In genomic region chr15:98746344-98746965, GRCm38 (mm10) we compare ENCODE assay signal across 34 mouse cellular contexts. TPM values are rescaled to one million over a fixed set of nuclear protein-coding genes. Genes with fewer than 3 reads are reported as not detected.
DNase-seq lines count a peak whose midpoint lies in the region; ATAC-seq and TF ChIP-seq lines count a peak whose summit lies in the region.
"Had no signal": no experiment of that assay in that cellular context is flagged by ENCODE, and none has a peak within 500 bp of the region (broad histone marks: within the 10 kb centered on the region; RNA-seq: fewer than 3 reads in every experiment).

No protein-coding gene starts in this region.

- WGBS in small intestine, adult 2 months = 70% methylated on average over 10 of the region's 10 CpGs

- DNase-seq in frontal cortex, postnatal 10 days (ENCODE audit: low spot score in 2 of 2) = no peak
- DNase-seq in right cerebral cortex, adult 18-20 months = peak; percentile 59
- no peak for DNase-seq in right cerebral cortex, postnatal 4 days
- DNase-seq in NIH3T3 (ENCODE audit: low read depth) = peak; percentile 71
- no peak for DNase-seq in neural tube, embryonic 10.5 days (ENCODE audit: extremely low spot score, low spot score)
- DNase-seq: adrenal gland, adult 2 months; cerebellum, adult 11 months; cerebellum, adult 9-11 months; gastrocnemius, adult 2 months; gastrocnemius, postnatal 36 days; heart, adult 18-20 months; heart, postnatal 10 days; kidney, adult 9 months; kidney, postnatal 10 days; layer of hippocampus, adult 9-11 months; midbrain, embryonic 14.5 days; spleen, adult 18-20 months had no signal

- H3K27me3 ChIP-seq in small intestine, adult 2 months (ENCODE audit: control insufficient read depth, insufficient read depth, low read length) = no peaks in the 10 kb centered on the region
- H3K27me3 ChIP-seq: embryonic facial prominence, embryonic 13.5 days; limb, embryonic 13.5 days; neural tube, embryonic 12.5 days had no signal

- TF ChIP-seq CTCF in small intestine, adult 2 months (IDR thresholded peaks at IDR 0.05; ENCODE audit: extremely low read depth, insufficient read length, insufficient replicate concordance, low read depth, low read length) = no peak

- H3K27ac ChIP-seq in small intestine, adult 2 months (ENCODE audit: insufficient read depth, low read depth, low read length) = peak overlapping the region; percentile 53; the same call in 1 of the 2 replicates
- H3K27ac ChIP-seq: embryonic facial prominence, embryonic 13.5 days; gastrocnemius, adult 2 months; hindbrain, embryonic 14.5 days; left cerebral cortex, adult 2 months; limb, embryonic 13.5 days; neural tube, embryonic 12.5 days had no signal

- H3K4me1 ChIP-seq in small intestine, adult 2 months (ENCODE audit: control insufficient read depth, insufficient read depth, insufficient read length, low read length) = peaks cover 13% of the 10 kb centered on the region
- H3K4me1 ChIP-seq: limb, embryonic 13.5 days; neural tube, embryonic 12.5 days had no signal

- no peak for TF ChIP-seq POLR2A in small intestine, adult 2 months (IDR thresholded peaks at IDR 0.05; ENCODE audit: low read depth, low read length)

- peaks cover 5% of the 10 kb centered on the region; the same call in 1 of the 2 replicates for H3K36me3 ChIP-seq in small intestine, adult 2 months (ENCODE audit: control insufficient read depth, insufficient read depth, low read length)

- peak; percentile 65 for ATAC-seq in frontal cortex, adult (ENCODE audit: low TSS enrichment)
- no peak for ATAC-seq in cerebellum, adult (ENCODE audit: insufficient number of reproducible peaks, low FRiP score, low TSS enrichment)
- ATAC-seq: activated CD4-positive, CD25-positive, alpha-beta regulatory T cell, adult 4 months; CD4-positive, CD25-positive, alpha-beta regulatory T cell, adult 4 months; forebrain, embryonic 14.5 days had no signal

- no peak overlapping the region for H3K4me3 ChIP-seq in small intestine, adult 2 months (ENCODE audit: low read depth, low read length)
- H3K4me3 ChIP-seq: embryonic facial prominence, embryonic 13.5 days; gastrocnemius, adult 2 months; left cerebral cortex, adult 2 months; limb, embryonic 13.5 days; neural tube, embryonic 12.5 days had no signal

RNA-seq across cellular contexts. Expression of gene Arf3, which starts 16.6 kb away (rescaled TPM):
- 43.3 and 104 TPM in 2 replicates for polyA plus RNA-seq in small intestine, adult 2 months (2012; rRNA removed)

RNA-seq across cellular contexts. Expression of gene Fkbp11, which starts 18.5 kb away (rescaled TPM):
- polyA plus RNA-seq in small intestine, adult 2 months (2012; rRNA removed) = 14.7 and 70.5 TPM in 2 replicates

RNA-seq across cellular contexts. Expression of gene Wnt10b, which starts 31.5 kb away (rescaled TPM):
- polyA plus RNA-seq in small intestine, adult 2 months (2012; rRNA removed) = 0.17 and 0.18 TPM in 2 replicates
- polyA plus RNA-seq: CD4-positive, CD25-positive, alpha-beta regulatory T cell, adult 4 months; forebrain, embryonic 14.5 days; heart, embryonic 11.5 days; hindbrain, embryonic 14.5 days; intestine, postnatal 0 days; liver, embryonic 11.5 days; liver, embryonic 16.5 days; midbrain, embryonic 14.5 days had no signal

RNA-seq across cellular contexts. Expression of gene Ccdc65, which starts 38.4 kb away (rescaled TPM):
- polyA plus RNA-seq in small intestine, adult 2 months (2012; rRNA removed) = 0.09 TPM in 1 of 2 replicates, not detected in the other
- polyA plus RNA-seq: CD4-positive, CD25-positive, alpha-beta regulatory T cell, adult 4 months; liver, embryonic 16.5 days had no signal

RNA-seq across cellular contexts. Expression of gene Wnt1, which starts 43.2 kb away (rescaled TPM):
- 0.06 TPM in 1 of 2 replicates, not detected in the other for polyA plus RNA-seq in small intestine, adult 2 months (2012; rRNA removed)
- polyA plus RNA-seq: activated CD4-positive, CD25-positive, alpha-beta regulatory T cell, adult 4 months; CD4-positive, CD25-positive, alpha-beta regulatory T cell, adult 4 months; embryonic facial prominence, embryonic 13.5 days; forebrain, embryonic 14.5 days; heart, embryonic 11.5 days; intestine, postnatal 0 days; large intestine, adult 2 months; limb, embryonic 13.5 days; liver, embryonic 11.5 days; liver, embryonic 16.5 days; lung, embryonic 16.5 days had no signal

Comparison
In these comparisons a context has a peak if more than half of its experiments do, and no peak if none do; other contexts are left out.
1. DNase-seq: peak in right cerebral cortex, adult 18-20 months (single experiment) and NIH3T3 (single experiment); none in frontal cortex, postnatal 10 days (0 of 2), right cerebral cortex, postnatal 4 days (single experiment) and neural tube, embryonic 10.5 days (single experiment).